Mouse (Mus musculus) right cerebral cortex, postnatal 25 days (tissue): ENCODE results near the gene Tpm1.
A peak's percentile ranks its signal among the peaks of the same experiment; 100 is the strongest.

Experiments
- DNase-seq: peaks from one replicate; pipeline ENCODE4 v3.0.0; 2022

Gene Tpm1

GRCm38 (mm10) chr9:67049086-67049824, at the start of gene Tpm1:
Tpm1 (minus strand) TSS chr9:67049406.
- peak; percentile 69 for DNase-seq

- DNase-seq, result no peak
These were observed 45.2 kb upstream of the Tpm1 start for GRCm38 (mm10) chr9:67094371-67094770.

- no peak for DNase-seq
These were observed 43.0 kb upstream of the Tpm1 start for GRCm38 (mm10) chr9:67092210-67092609.

- no peak for DNase-seq
These were observed 42.4 kb upstream of the Tpm1 start for GRCm38 (mm10) chr9:67091598-67091997.

- DNase-seq, result no peak
These were observed 41.9 kb upstream of the Tpm1 start for GRCm38 (mm10) chr9:67091151-67091550.

GRCm38 (mm10) chr9:67090633-67091045, 41.4 kb upstream of the Tpm1 start:
- no peak for DNase-seq

- DNase-seq, result no peak
These were observed 40.0 kb upstream of the Tpm1 start for GRCm38 (mm10) chr9:67089167-67089566.

- no peak for DNase-seq
These were observed 34.6 kb upstream of the Tpm1 start for GRCm38 (mm10) chr9:67083801-67084200.

GRCm38 (mm10) chr9:67081688-67082087, 32.5 kb upstream of the Tpm1 start:
- no peak for DNase-seq

GRCm38 (mm10) chr9:67077658-67078319, 28.6 kb upstream of the Tpm1 start:
- no peak for DNase-seq

GRCm38 (mm10) chr9:67077266-67077657, 28.1 kb upstream of the Tpm1 start:
- DNase-seq, result no peak

- DNase-seq, result no peak
These were observed 23.0 kb upstream of the Tpm1 start for GRCm38 (mm10) chr9:67072182-67072581.

GRCm38 (mm10) chr9:67071596-67071995, 22.4 kb upstream of the Tpm1 start:
- DNase-seq, result no peak

GRCm38 (mm10) chr9:67071103-67071502, 21.9 kb upstream of the Tpm1 start:
- DNase-seq, result no peak

GRCm38 (mm10) chr9:67066616-67067015, 17.4 kb upstream of the Tpm1 start:
- DNase-seq, result no peak

GRCm38 (mm10) chr9:67059714-67060113, 10.5 kb upstream of the Tpm1 start:
- no peak for DNase-seq

GRCm38 (mm10) chr9:67058366-67058765, 9.2 kb upstream of the Tpm1 start:
- DNase-seq, result peak; percentile 29

GRCm38 (mm10) chr9:67050736-67051337, 1.6 kb upstream of the Tpm1 start:
- DNase-seq, result no peak

- DNase-seq, result no peak
These were observed 630 bp upstream of the Tpm1 start for GRCm38 (mm10) chr9:67049836-67050235.

- peak; percentile 23 for DNase-seq
These were observed 622 bp downstream of the Tpm1 start for GRCm38 (mm10) chr9:67048483-67049085.

- peak; percentile 28 for DNase-seq
These were observed 1.4 kb downstream of the Tpm1 start for GRCm38 (mm10) chr9:67047606-67048482.

- no peak for DNase-seq
These were observed 2.2 kb downstream of the Tpm1 start for GRCm38 (mm10) chr9:67046881-67047605.
